Mouse (Mus musculus) lung, postnatal 0 days (tissue): ENCODE measurements around the gene Kalrn.

Source experiments
- CTCF ChIP-seq: IDR thresholded peaks from 2 replicates; pipeline ENCODE4 v1.5.1; 2016; ENCODE audit warnings: antibody characterized with exemption, mild to moderate bottlenecking
- EP300 ChIP-seq: IDR thresholded peaks from 2 replicates; pipeline ENCODE4 v1.6.1; 2016; ENCODE audit warnings: antibody characterized with exemption, mild to moderate bottlenecking, control low read depth

DNA sequence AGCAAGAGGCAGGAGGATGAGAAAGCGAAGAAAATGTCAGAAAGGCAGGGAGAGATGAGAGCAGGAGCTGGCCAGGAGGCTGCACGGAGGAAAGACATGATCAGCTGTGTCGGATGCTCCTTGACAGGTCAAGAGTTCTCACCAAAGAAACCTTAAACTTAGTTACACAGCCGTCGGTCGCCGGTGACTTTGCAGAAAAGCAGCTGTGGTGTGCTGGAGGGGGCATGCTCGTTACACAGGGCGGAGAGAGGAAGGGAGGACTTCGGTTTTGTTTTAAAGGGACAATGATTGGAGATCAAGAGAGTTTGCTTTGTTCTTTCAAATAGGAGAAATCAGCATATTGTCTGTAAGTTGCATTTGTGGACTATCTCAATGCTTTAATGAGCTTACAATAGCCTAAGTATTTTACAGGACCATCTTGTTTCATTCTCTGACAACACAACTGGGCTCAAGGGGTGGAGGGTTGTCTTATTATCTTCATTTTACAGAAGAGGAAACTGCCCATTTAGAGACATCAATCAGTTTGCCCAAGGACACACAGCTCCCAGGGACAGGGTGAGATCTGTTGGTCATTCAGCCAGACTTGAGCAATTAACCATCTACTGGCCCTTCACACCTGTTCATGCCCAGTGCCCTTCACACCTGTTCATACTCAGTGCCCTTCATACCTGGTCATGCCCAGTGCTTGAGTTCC lies 516.8 kb downstream of the Kalrn start:
- TF ChIP-seq CTCF (no peak), EP300 (no peak)
